Mouse (Mus musculus) intestine, postnatal 0 days (tissue): ENCODE results near the gene Glg1. TPM values are rescaled to one million over a fixed set of nuclear protein-coding genes. Genes with fewer than 3 reads are reported as not detected.

Experiments
- ATAC-seq: fragments of 200-750 bp; cut with Nextera tagmentation; 2 replicates; pipeline ENCODE4 v1.8.0; 2017; ENCODE audit warnings: mild to moderate bottlenecking, moderate TSS enrichment, moderate library complexity
- H3K27ac ChIP-seq: fragments of 300-500 bp; sonication (generic); 2 replicates; pipeline ENCODE4 v1.5.1; 2014; ENCODE audit warnings: mild to moderate bottlenecking, low read depth, low read length, moderate library complexity
- H3K27me3 ChIP-seq: fragments of 300-500 bp; sonication (generic); replicated peaks from 2 replicates; pipeline ENCODE4 v1.6.1; 2014; ENCODE audit warnings: low read length, mixed read lengths; ENCODE audit not compliant: control insufficient read depth, insufficient read depth
- H3K36me3 ChIP-seq: fragments of 300-500 bp; sonication (generic); 2 replicates; pipeline ENCODE4 v1.6.1; 2014; ENCODE audit warnings: mild to moderate bottlenecking, moderate library complexity; ENCODE audit not compliant: control insufficient read depth, insufficient read depth
- H3K4me1 ChIP-seq: fragments of 300-500 bp; sonication (generic); replicated peaks from 2 replicates; pipeline ENCODE4 v1.6.1; 2014; ENCODE audit warnings: antibody characterized with exemption, low read length, mixed read lengths; ENCODE audit not compliant: control insufficient read depth, insufficient read depth
- H3K4me2 ChIP-seq: fragments of 300-500 bp; sonication (generic); replicated peaks from 2 replicates; pipeline ENCODE4 v1.6.1; 2014; ENCODE audit warnings: low read depth, mild to moderate bottlenecking, moderate library complexity
- H3K4me3 ChIP-seq: fragments of 300-500 bp; sonication (generic); 2 replicates; pipeline ENCODE4 v1.5.1; 2014; ENCODE audit warnings: low read depth, low read length
- H3K9ac ChIP-seq: fragments of 300-500 bp; sonication (generic); 2 replicates; pipeline ENCODE4 v1.6.1; 2014; ENCODE audit warnings: mild to moderate bottlenecking, low read depth, low read length
- H3K9me3 ChIP-seq: fragments of 300-500 bp; sonication (generic); 2 replicates; pipeline ENCODE4 v1.6.1; 2016; ENCODE audit warnings: mixed run types; ENCODE audit not compliant: control insufficient read depth
- CTCF ChIP-seq: sonication (generic); IDR thresholded peaks from 2 replicates; pipeline ENCODE4 v1.5.1; 2016; ENCODE audit warnings: low read depth, mild to moderate bottlenecking, control low read depth, antibody characterized with exemption, moderate library complexity
- WGBS: fragments of 180-500 bp; shearing (Covaris S2); extraction: QIAGEN DNeasy Blood & Tissue Kit; methylation state at CpG from one replicate; pipeline ENCODE4 v1.1.7; 2014; 5-methylcytosine and 5-hydroxymethylcytosine counted together
- microRNA-seq: library from miRNA; unstranded; fragments of <30 nt; microRNA quantifications from one replicate; pipeline ENCODE4, GENCODE M21; 2016
- polyA plus RNA-seq: library from polyadenylated mRNA; unstranded; fragments of >200 nt; fragmentation: Nextera tagmentation; extraction: Ambion mirVana; gene quantifications from 2 replicates; pipeline ENCODE4 v1.2.1, GENCODE M21; 2015

The Glg1 gene
- polyA plus RNA-seq, 1 experiment from 2014 or later, result 26.5 TPM

DNA sequence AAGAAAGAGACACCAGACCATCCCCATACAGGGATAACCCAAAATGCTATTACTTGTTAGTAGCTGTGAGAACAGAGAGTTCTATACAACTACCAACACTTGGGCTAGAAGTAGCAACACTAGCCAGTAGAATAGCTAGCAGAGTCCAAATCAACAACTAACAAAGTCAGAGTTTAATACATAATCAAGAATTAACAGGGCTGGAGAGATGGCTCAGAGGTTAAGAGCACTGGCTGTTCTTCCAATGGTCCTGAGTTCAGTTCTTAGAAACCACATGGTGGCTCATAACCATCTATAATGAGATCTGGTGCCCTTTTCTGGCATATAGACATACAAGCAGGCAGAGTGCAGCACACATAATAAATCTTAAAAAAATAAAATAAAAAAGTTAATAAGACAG lies 116.5 kb downstream of the Glg1 start:
- Histone ChIP-seq H3K36me3 (0 out of 2 replicates have a peak, but pooled peaks cover 2% of the 10 kb centered on the region), H3K9me3 (no peaks in the 10 kb centered on the region), H3K4me3 (no peak overlapping the region), H3K4me2 (no peak overlapping the region), H3K9ac (no peak overlapping the region), H3K27ac (no peak overlapping the region), H3K4me1 (no peaks in the 10 kb centered on the region), H3K27me3 (no peaks in the 10 kb centered on the region)
- TF ChIP-seq CTCF, result no peak
- no peak for ATAC-seq

DNA sequence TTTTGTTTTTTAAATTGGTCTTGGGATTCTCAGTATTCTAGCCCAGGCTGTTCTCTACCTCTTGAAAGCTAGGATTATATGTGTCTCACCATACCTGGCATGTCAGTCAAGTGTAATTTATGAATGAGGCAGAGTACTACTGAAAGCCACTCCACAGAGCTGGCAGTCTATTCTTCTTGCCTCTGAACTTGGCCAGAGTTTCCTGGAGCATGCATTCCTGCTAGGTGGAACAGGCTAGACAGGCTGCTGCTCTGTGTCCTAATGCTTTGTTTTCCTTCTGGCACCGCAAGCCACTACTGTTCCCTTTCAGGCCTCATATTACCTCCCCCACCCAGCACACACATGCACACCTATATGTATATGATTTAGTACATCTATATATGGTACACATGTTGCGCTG lies 128.3 kb downstream of the Glg1 start:
- Histone ChIP-seq H3K27ac (no peak overlapping the region), H3K9me3 (no peaks in the 10 kb centered on the region), H3K36me3 (peaks cover 68% of the 10 kb centered on the region), H3K4me2 (no peak overlapping the region), H3K27me3 (no peaks in the 10 kb centered on the region), H3K4me3 (no peak overlapping the region), H3K4me1 (no peaks in the 10 kb centered on the region), H3K9ac (no peak overlapping the region)
- ATAC-seq, result no peak
- TF ChIP-seq CTCF, result no peak
- WGBS, result 91% methylated on average over 2 of the region's 2 CpGs

DNA sequence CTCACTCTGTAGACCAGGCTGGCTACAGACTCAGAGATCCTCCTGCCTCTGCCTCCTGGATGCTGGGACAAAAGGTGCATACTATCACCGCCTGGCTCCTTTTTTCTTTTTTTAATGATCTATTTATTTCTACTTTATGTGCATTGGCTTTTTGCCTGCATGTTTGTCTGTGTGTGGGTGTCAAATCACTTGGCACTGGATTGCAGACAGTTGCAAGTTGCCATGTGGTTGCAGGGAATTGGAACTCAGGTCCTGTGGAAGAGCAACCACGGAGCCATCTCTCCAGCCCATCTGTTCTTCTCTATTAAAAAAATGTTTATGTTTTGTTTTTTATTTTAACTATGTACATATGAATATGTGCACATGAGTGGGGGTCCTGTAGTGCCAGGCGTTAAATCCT lies 139.5 kb downstream of the Glg1 start:
- no peak overlapping the region for H3K9ac ChIP-seq
- no peaks in the 10 kb centered on the region for H3K9me3 ChIP-seq
- H3K4me2 ChIP-seq, result no peak overlapping the region
- no peak for ATAC-seq
- H3K4me1 ChIP-seq, result no peaks in the 10 kb centered on the region
- 94% methylated on average over 3 of the region's 3 CpGs for WGBS
- TF ChIP-seq CTCF, result no peak
- H3K27ac ChIP-seq, result no peak overlapping the region
- H3K27me3 ChIP-seq, result no peaks in the 10 kb centered on the region
- H3K36me3 ChIP-seq, result peaks cover 78% of the 10 kb centered on the region
- H3K4me3 ChIP-seq, result no peak overlapping the region

DNA sequence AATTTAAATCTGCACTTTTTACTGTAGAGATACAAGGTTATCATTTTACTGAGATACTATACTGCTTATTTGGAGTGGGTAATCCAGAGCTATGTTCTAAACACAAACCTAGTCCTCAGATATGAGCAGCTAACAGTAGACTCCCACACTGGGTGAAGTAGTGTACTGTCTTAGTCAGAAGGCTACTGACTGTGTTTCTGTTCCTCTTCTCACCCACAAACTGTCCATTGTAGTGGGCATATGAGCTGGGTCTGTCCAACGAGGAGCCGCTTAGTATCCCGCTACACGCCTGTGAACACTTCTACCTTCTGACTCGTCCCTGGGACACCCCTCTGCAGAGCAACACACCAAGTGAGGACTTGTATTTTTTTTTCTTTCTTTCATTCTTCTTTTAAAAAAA lies 144.1 kb downstream of the Glg1 start:
- Histone ChIP-seq H3K36me3 (peaks cover 62% of the 10 kb centered on the region), H3K27ac (no peak overlapping the region), H3K9ac (no peak overlapping the region), H3K9me3 (no peaks in the 10 kb centered on the region), H3K4me2 (no peak overlapping the region), H3K4me1 (no peaks in the 10 kb centered on the region), H3K4me3 (no peak overlapping the region), H3K27me3 (no peaks in the 10 kb centered on the region)
- 95% methylated on average over 5 of the region's 5 CpGs for WGBS
- ATAC-seq, result no peak
- TF ChIP-seq CTCF, result no peak

Small RNA genes lying within 50 kb of the gene (microRNA-seq; reads per million reads assigned to microRNA genes)
- not detected for gene Gm23193

Other genes with a start within 250 kb of the Glg1 start
- gene Ddx19b, start 227.5 kb downstream of the Glg1 start, polyA plus RNA-seq, result 3.4 and 4.5 TPM in 2 replicates
- 30.0 and 30.7 TPM in 2 replicates for gene Aars, start 226.1 kb downstream of the Glg1 start, polyA plus RNA-seq
- 7.3 and 8.4 TPM in 2 replicates for gene Exosc6, start 202.9 kb downstream of the Glg1 start, polyA plus RNA-seq
- gene Clec18a, start 166.8 kb downstream of the Glg1 start, polyA plus RNA-seq, result not detected in 2 replicates
- gene Pdpr, start 164.6 kb downstream of the Glg1 start, polyA plus RNA-seq, result 4.3 and 4.7 TPM in 2 replicates
- 16.0 and 16.1 TPM in 2 replicates for gene Rfwd3, start 41.0 kb upstream of the Glg1 start, polyA plus RNA-seq
- 10.0 TPM in 2 replicates for gene Mlkl, start 79.0 kb upstream of the Glg1 start, polyA plus RNA-seq
- gene Fa2h, start 134.6 kb upstream of the Glg1 start, polyA plus RNA-seq, result 0.50 and 2.6 TPM in 2 replicates